Mouse (Mus musculus) forebrain, embryonic 14.5 days (tissue): Measurements from ENCODE around the gene Pnmal2. TPM values are rescaled to one million over a fixed set of nuclear protein-coding genes. Genes with fewer than 3 reads are reported as not detected.

ENCODE experiments used
- ATAC-seq: fragments of 200-750 bp; cut with Nextera tagmentation; 2 replicates; pipeline ENCODE4 v1.8.0; 2017; ENCODE audit warnings: mild to moderate bottlenecking, moderate library complexity
- DNase-seq: peaks from one replicate; pipeline ENCODE4 v3.0.0-alpha.2; 2015; ENCODE audit warnings: low spot score
- H3K27ac ChIP-seq: fragments of 300-500 bp; sonication (generic); 2 replicates; pipeline ENCODE4 v1.5.1; 2014; ENCODE audit warnings: low read depth, mild to moderate bottlenecking, control low read depth, low read length, moderate library complexity
- H3K27me3 ChIP-seq: fragments of 300-500 bp; sonication (generic); replicated peaks from 2 replicates; pipeline ENCODE4 v1.6.1; 2014; ENCODE audit warnings: low read length, control low read depth, mixed read lengths; ENCODE audit not compliant: control insufficient read depth, insufficient read depth
- H3K36me3 ChIP-seq: fragments of 300-500 bp; sonication (generic); 2 replicates; pipeline ENCODE4 v1.6.1; 2014; ENCODE audit warnings: low read length, control low read depth; ENCODE audit not compliant: control insufficient read depth, insufficient read depth
- H3K4me1 ChIP-seq: fragments of 300-500 bp; sonication (generic); 2 replicates; pipeline ENCODE4 v1.6.1; 2014; ENCODE audit warnings: antibody characterized with exemption, low read length, control low read depth; ENCODE audit not compliant: control insufficient read depth, insufficient read depth
- H3K4me2 ChIP-seq: fragments of 300-500 bp; sonication (generic); 2 replicates; pipeline ENCODE4 v1.6.1; 2014; ENCODE audit warnings: mild to moderate bottlenecking, control low read depth, low read length
- H3K4me3 ChIP-seq: fragments of 300-500 bp; sonication (generic); 2 replicates; pipeline ENCODE4 v1.5.1; 2014; ENCODE audit warnings: low read depth, low read length, control low read depth
- H3K9ac ChIP-seq: fragments of 300-500 bp; sonication (generic); 2 replicates; pipeline ENCODE4 v1.6.1; 2014; ENCODE audit warnings: mild to moderate bottlenecking, low read length, control low read depth, moderate library complexity
- H3K9me3 ChIP-seq: fragments of 300-500 bp; sonication (generic); replicated peaks from 2 replicates; pipeline ENCODE4 v1.6.1; 2016; ENCODE audit warnings: low read length, control low read depth, mixed read lengths; ENCODE audit not compliant: control insufficient read depth
- WGBS: fragments of 180-500 bp; shearing (Covaris S2); extraction: QIAGEN DNeasy Blood & Tissue Kit; methylation state at CpG from one replicate; pipeline ENCODE4 v1.1.7; 2014; 5-methylcytosine and 5-hydroxymethylcytosine counted together
- polyA plus RNA-seq: library from polyadenylated mRNA; unstranded; fragments of >200 nt; fragmentation: Nextera tagmentation; extraction: Ambion mirVana; gene quantifications from 2 replicates; pipeline ENCODE4 v1.2.1, GENCODE M21; 2014

Pnmal2 gene
- polyA plus RNA-seq, 1 experiment from 2014 or later = 48.1 TPM

- H3K27me3 ChIP-seq = no peaks in the 10 kb centered on the region
- peak overlapping the region; percentile 74 for H3K27ac ChIP-seq
- H3K4me2 ChIP-seq = peak overlapping the region; percentile 38; the same call in 1 of the 2 replicates
- H3K9me3 ChIP-seq = no peaks in the 10 kb centered on the region
- no peak overlapping the region for H3K4me3 ChIP-seq
- peak; percentile 54 for ATAC-seq
- peak overlapping the region; percentile 25; the same call in 1 of the 2 replicates for H3K9ac ChIP-seq
- peak; percentile 41 for DNase-seq
- peaks cover 3% of the 10 kb centered on the region; the same call in 1 of the 2 replicates for H3K4me1 ChIP-seq
- H3K36me3 ChIP-seq = no peaks in the 10 kb centered on the region
- 11% methylated on average over 12 of the region's 12 CpGs for WGBS
Observed at GRCm38 (mm10) chr7:16980348-16980747, 35.9 kb downstream of the Pnmal2 start.

- Histone ChIP-seq H3K4me3 (peak within 1 kb of the TSS; percentile 24), H3K27me3 (no peaks in the 10 kb centered on the region), H3K9me3 (no peaks in the 10 kb centered on the region), H3K27ac (peak within 1 kb of the TSS; percentile 11; the same call in 1 of the 2 replicates), H3K9ac (peak within 1 kb of the TSS; percentile 47), H3K4me1 (peaks cover 10% of the 10 kb centered on the region), H3K4me2 (peak within 1 kb of the TSS; percentile 50), H3K36me3 (no peaks in the 10 kb centered on the region)
- peak; percentile 81 for ATAC-seq
- DNase-seq = peak; percentile 95
- 19% methylated on average over 26 of the region's 26 CpGs for WGBS
Observed at GRCm38 (mm10) chr7:16982859-16983568, 38.5 kb downstream of the Pnmal2 start, which contains the start of gene Gm42372. TSS of gene Gm42372 (plus strand) at chr7:16983086.

- Histone ChIP-seq H3K4me2 (peak overlapping the region; percentile 8; the same call in 1 of the 2 replicates), H3K4me1 (peaks cover 26% of the 10 kb centered on the region), H3K27me3 (no peaks in the 10 kb centered on the region), H3K9ac (no peak overlapping the region; the same call in 1 of the 2 replicates), H3K27ac (peak overlapping the region; percentile 74), H3K4me3 (no peak overlapping the region), H3K9me3 (no peaks in the 10 kb centered on the region), H3K36me3 (no peaks in the 10 kb centered on the region)
- 0 out of 2 replicates have a peak, but pooled peaks have one; percentile 35 for ATAC-seq
- 33% methylated on average over 7 of the region's 7 CpGs for WGBS
- DNase-seq = peak; percentile 56
Observed at GRCm38 (mm10) chr7:16987541-16988149, 43.2 kb downstream of the Pnmal2 start.

GRCm38 (mm10) chr7:16988405-16988804, 43.9 kb downstream of the Pnmal2 start:
- 33% methylated on average over 3 of the region's 3 CpGs for WGBS
- peak; percentile 76 for DNase-seq
- peaks cover 26% of the 10 kb centered on the region for H3K4me1 ChIP-seq

GRCm38 (mm10) chr7:16990006-16990744, 45.7 kb downstream of the Pnmal2 start:
- Histone ChIP-seq H3K4me2 (no peak overlapping the region), H3K36me3 (no peaks in the 10 kb centered on the region), H3K9me3 (no peaks in the 10 kb centered on the region), H3K4me3 (no peak overlapping the region), H3K4me1 (peaks cover 26% of the 10 kb centered on the region), H3K9ac (no peak overlapping the region), H3K27me3 (no peaks in the 10 kb centered on the region), H3K27ac (peak overlapping the region; percentile 54; the same call in 1 of the 2 replicates)
- 40% methylated on average over 15 of the region's 15 CpGs for WGBS
- DNase-seq = no peak
- ATAC-seq = no peak

More at GRCm38 (mm10) chr7:16988405-16988804, 43.9 kb downstream of the Pnmal2 start:
- Histone ChIP-seq H3K36me3 (no peaks in the 10 kb centered on the region), H3K27me3 (no peaks in the 10 kb centered on the region), H3K9ac (no peak overlapping the region; the same call in 1 of the 2 replicates), H3K4me2 (no peak overlapping the region), H3K4me3 (no peak overlapping the region), H3K27ac (peak overlapping the region; percentile 74), H3K9me3 (no peaks in the 10 kb centered on the region)
- 0 out of 2 replicates have a peak, but pooled peaks have one; percentile 21 for ATAC-seq

GRCm38 (mm10) chr7:16991681-16992450, 47.4 kb downstream of the Pnmal2 start:
- H3K36me3 ChIP-seq = no peaks in the 10 kb centered on the region
- no peaks in the 10 kb centered on the region for H3K9me3 ChIP-seq
- 0 out of 2 replicates have a peak overlapping the region, but pooled peaks have one; percentile 10 for H3K4me2 ChIP-seq
- ATAC-seq (peak; percentile 61), DNase-seq (peak; percentile 85)
- peak overlapping the region; percentile 68 for H3K27ac ChIP-seq
- no peaks in the 10 kb centered on the region for H3K27me3 ChIP-seq
- H3K4me1 ChIP-seq = peaks cover 27% of the 10 kb centered on the region
- 50% methylated on average over 18 of the region's 18 CpGs for WGBS
- peak overlapping the region; percentile 3; the same call in 1 of the 2 replicates for H3K9ac ChIP-seq
- no peak overlapping the region for H3K4me3 ChIP-seq

GRCm38 (mm10) chr7:16992451-16992807, 47.9 kb downstream of the Pnmal2 start, which contains the start of gene Ccdc8:
TSS of gene Ccdc8 (plus strand) at chr7:16992708.
- DNase-seq (no peak), ATAC-seq (no peak)
- no peaks in the 10 kb centered on the region for H3K36me3 ChIP-seq
- H3K4me1 ChIP-seq = peaks cover 25% of the 10 kb centered on the region
- H3K9ac ChIP-seq = peak within 1 kb of the TSS; percentile 69; the same call in 1 of the 2 replicates
- no peaks in the 10 kb centered on the region for H3K27me3 ChIP-seq
- WGBS = 97% methylated on average over 5 of the region's 5 CpGs
- no peaks in the 10 kb centered on the region for H3K9me3 ChIP-seq
- peak within 1 kb of the TSS; percentile 39; the same call in 1 of the 2 replicates for H3K4me3 ChIP-seq
- peak within 1 kb of the TSS; percentile 68 for H3K27ac ChIP-seq
- H3K4me2 ChIP-seq = peak within 1 kb of the TSS; percentile 49; the same call in 1 of the 2 replicates
